Mouse (Mus musculus) ES-E14 (cell line): ENCODE results near the gene Bzw2. TPM values are rescaled to one million over a fixed set of nuclear protein-coding genes. Genes with fewer than 3 reads are reported as not detected.

Experiments used
- DNase-seq: peaks from one replicate; pipeline ENCODE4 v3.0.0-alpha.2; 2013; ENCODE audit warnings: low read depth, low spot score
- H3K27ac ChIP-seq: 2 replicates; pipeline ENCODE4 v1.5.1; 2012; ENCODE audit warnings: low read depth, mild to moderate bottlenecking, low read length, moderate library complexity, mixed read lengths; ENCODE audit not compliant: poor library complexity, insufficient read depth, severe bottlenecking
- H3K36me3 ChIP-seq: 2 replicates; pipeline ENCODE4 v1.6.1; 2012; ENCODE audit warnings: mild to moderate bottlenecking, low read length, moderate library complexity, mixed read lengths; ENCODE audit not compliant: control insufficient read depth, poor library complexity, insufficient read depth, severe bottlenecking
- H3K4me1 ChIP-seq, 2 experiments: fragments of 150-350 bp in 1 of 2; sonication (generic) in 1 of 2; 2 replicates each; pipeline ENCODE4 v1.6.1; 2012; ENCODE audit warnings: low read length in 2 of 2, mild to moderate bottlenecking in 1 of 2, mixed read lengths in 1 of 2; ENCODE audit not compliant: control insufficient read depth in 2 of 2, insufficient read depth in 2 of 2, poor library complexity in 1 of 2
- H3K4me3 ChIP-seq, 2 experiments: fragments of 150-350 bp in 1 of 2; sonication (generic) in 1 of 2; 2 replicates each; pipeline ENCODE4 v1.5.1; 2012; ENCODE audit warnings: low read length in 2 of 2, low read depth in 1 of 2, mild to moderate bottlenecking in 1 of 2, mixed read lengths in 1 of 2; ENCODE audit not compliant: insufficient read depth in 1 of 2, poor library complexity in 1 of 2, severe bottlenecking in 1 of 2
- H3K9ac ChIP-seq: 2 replicates; pipeline ENCODE4 v1.6.1; 2012; ENCODE audit warnings: low read depth, mild to moderate bottlenecking, low read length, mixed read lengths; ENCODE audit not compliant: poor library complexity, insufficient read depth, severe bottlenecking
- H3K9me3 ChIP-seq: fragments of 150-350 bp; sonication (generic); 2 replicates; pipeline ENCODE4 v1.6.1; 2012; ENCODE audit warnings: low read depth, mild to moderate bottlenecking, low read length; ENCODE audit not compliant: control insufficient read depth, insufficient read depth
- CHD2 ChIP-seq: IDR thresholded peaks from 2 replicates; pipeline ENCODE4 v1.6.1; 2014; ENCODE audit warnings: mild to moderate bottlenecking, low read depth, low read length, inconsistent platforms
- HCFC1 ChIP-seq: IDR thresholded peaks from 2 replicates; pipeline ENCODE4 v1.6.1; 2012; ENCODE audit warnings: low read length, inconsistent platforms, borderline replicate concordance; ENCODE audit not compliant: insufficient read depth
- MAFK ChIP-seq: IDR thresholded peaks from 2 replicates; pipeline ENCODE4 v1.6.1; 2014; ENCODE audit warnings: mild to moderate bottlenecking, low read depth, low read length, inconsistent platforms; ENCODE audit not compliant: insufficient read depth
- ZC3H11A ChIP-seq: IDR thresholded peaks from 2 replicates; pipeline ENCODE4 v1.6.1; 2012; ENCODE audit warnings: low read depth, mild to moderate bottlenecking, inconsistent platforms, low read length, borderline replicate concordance
- ZNF384 ChIP-seq: IDR thresholded peaks from 2 replicates; pipeline ENCODE4 v1.6.1; 2012; ENCODE audit warnings: low read depth, low read length, inconsistent platforms
- in situ Hi-C, 2 experiments: fragments of 600-800 bp; cut with MboI; formaldehyde crosslinking; loops; one replicate each; pipeline ENCODE4 v1.15.1; 2025; ENCODE audit warnings: low sequenced_read_pairs in 2 of 2, inconsistent platforms in 1 of 2; ENCODE audit not compliant: unreplicated experiment in 2 of 2
- total RNA-seq: library from RNA; depleted of rRNA; stranded (reverse); fragments of 300-350 nt; gene quantifications from 2 replicates; pipeline ENCODE4 v1.2.3, GENCODE M21; 2012

Bzw2 gene
- total RNA-seq, 1 experiment: 176 TPM

GRCm38 (mm10) chr12:36156101-36156636 lies 1.7 kb downstream of the Bzw2 start:
- Histone ChIP-seq H3K9ac (peak overlapping the region; percentile 94), H3K27ac (no peak overlapping the region), H3K4me1 (peaks cover 7 to 10% of the 10 kb centered on the region in 2 experiments), H3K4me3 (peak overlapping the region; percentile 74 to 98), H3K9me3 (no peaks in the 10 kb centered on the region), H3K36me3 (peaks cover 2% of the 10 kb centered on the region; the same call in 1 of the 2 replicates)
- in situ Hi-C loops: no loop called here
- DNase-seq: peak; percentile 19
- TF ChIP-seq MAFK (no peak), ZNF384 (no peak), ZC3H11A (no peak), HCFC1 (no peak; the same call in 1 of the 2 replicates), CHD2 (no peak)

GRCm38 (mm10) chr12:36155141-36155641 lies 2.7 kb downstream of the Bzw2 start:
- no peak for DNase-seq
- in situ Hi-C loops: no loop called here

GRCm38 (mm10) chr12:36150737-36151136 lies 7.1 kb downstream of the Bzw2 start:
- in situ Hi-C loops: no loop called here
- H3K27ac ChIP-seq: no peak overlapping the region
- no peak for DNase-seq
- no peak overlapping the region for H3K4me3 ChIP-seq
- H3K36me3 ChIP-seq: peaks cover 2% of the 10 kb centered on the region; the same call in 1 of the 2 replicates
- no peak for TF ChIP-seq ZNF384
- no peak for TF ChIP-seq ZC3H11A
- TF ChIP-seq HCFC1: no peak
- no peak for TF ChIP-seq MAFK
- TF ChIP-seq CHD2: no peak
- no peaks in the 10 kb centered on the region for H3K9me3 ChIP-seq
- no peak overlapping the region for H3K9ac ChIP-seq
- peaks cover 7 to 9% of the 10 kb centered on the region in 2 experiments for H3K4me1 ChIP-seq

More at GRCm38 (mm10) chr12:36155141-36155641, 2.7 kb downstream of the Bzw2 start:
- TF ChIP-seq ZNF384 (no peak), MAFK (no peak), CHD2 (no peak), ZC3H11A (no peak), HCFC1 (no peak)
- Histone ChIP-seq H3K9me3 (no peaks in the 10 kb centered on the region), H3K27ac (no peak overlapping the region), H3K4me1 (peaks cover 7 to 10% of the 10 kb centered on the region in 2 experiments), H3K36me3 (peaks cover 2% of the 10 kb centered on the region; the same call in 1 of the 2 replicates), H3K4me3 (peak overlapping the region; percentile 74 to 98), H3K9ac (peak overlapping the region; percentile 59; the same call in 1 of the 2 replicates)

- DNase-seq: no peak
- H3K4me3 ChIP-seq: no peak overlapping the region
- TF ChIP-seq CHD2 (no peak), HCFC1 (no peak), MAFK (no peak), ZC3H11A (no peak), ZNF384 (no peak)
- H3K4me1 ChIP-seq: peaks cover 5 to 10% of the 10 kb centered on the region in 2 experiments
- in situ Hi-C loops: no loop called here
- no peaks in the 10 kb centered on the region for H3K9me3 ChIP-seq
- H3K36me3 ChIP-seq: peaks cover 2% of the 10 kb centered on the region; the same call in 1 of the 2 replicates
- H3K27ac ChIP-seq: no peak overlapping the region
- H3K9ac ChIP-seq: no peak overlapping the region
These were observed 7.6 kb downstream of the Bzw2 start for GRCm38 (mm10) chr12:36150265-36150664.
